Mouse (Mus musculus): ENCODE results near the gene Pxt1. TPM values are rescaled to one million over a fixed set of nuclear protein-coding genes. Genes with fewer than 3 reads are reported as not detected.

Pxt1 gene
- polyA plus RNA-seq, 1 experiment from 2014 or later: not detected

GRCm38 (mm10) chr17:28954416-28954815 lies 10.8 kb upstream of the Pxt1 start:
- Histone ChIP-seq H3K9me3 (ENCODE audit: control insufficient read depth, low read length) (no peaks in the 10 kb centered on the region), H3K27ac (replicated peaks; ENCODE audit: low read depth, low read length) (no peak overlapping the region), H3K27me3 (ENCODE audit: control insufficient read depth, insufficient read depth, low read length) (no peaks in the 10 kb centered on the region), H3K36me3 (ENCODE audit: control insufficient read depth, insufficient read depth, low read length) (no peaks in the 10 kb centered on the region), H3K9ac (ENCODE audit: low read length) (no peak overlapping the region), H3K4me3 (ENCODE audit: low read depth, low read length) (no peak overlapping the region), H3K4me1 (ENCODE audit: control insufficient read depth, insufficient read depth, low read length) (peaks cover 3% of the 10 kb centered on the region; the same call in 1 of the 2 replicates), H3K4me2 (ENCODE audit: low read depth, severe bottlenecking) (no peak overlapping the region)
- no peak for DNase-seq (ENCODE audit: low spot score)
- no peak for ATAC-seq (ENCODE audit: insufficient number of reproducible peaks, low FRiP score, low TSS enrichment, low read depth)
- 96% methylated on average over 9 of the region's 9 CpGs for WGBS

GRCm38 (mm10) chr17:28953251-28953650 lies 9.6 kb upstream of the Pxt1 start:
- H3K4me1 ChIP-seq (ENCODE audit: control insufficient read depth, insufficient read depth, low read length): peaks cover 3% of the 10 kb centered on the region; the same call in 1 of the 2 replicates
- no peak overlapping the region for H3K27ac ChIP-seq (replicated peaks; ENCODE audit: low read depth, low read length)
- H3K27me3 ChIP-seq (ENCODE audit: control insufficient read depth, insufficient read depth, low read length): no peaks in the 10 kb centered on the region
- H3K4me3 ChIP-seq (ENCODE audit: low read depth, low read length): peak overlapping the region; percentile 62
- 40% methylated on average over 9 of the region's 9 CpGs for WGBS
- peak overlapping the region; percentile 96 for H3K9ac ChIP-seq (ENCODE audit: low read length)
- no peaks in the 10 kb centered on the region for H3K36me3 ChIP-seq (ENCODE audit: control insufficient read depth, insufficient read depth, low read length)
- peak; percentile 28 for DNase-seq (ENCODE audit: low spot score)
- no peaks in the 10 kb centered on the region for H3K9me3 ChIP-seq (ENCODE audit: control insufficient read depth, low read length)
- no peak for ATAC-seq (ENCODE audit: insufficient number of reproducible peaks, low FRiP score, low TSS enrichment, low read depth)
- peak overlapping the region; percentile 55 for H3K4me2 ChIP-seq (ENCODE audit: low read depth, severe bottlenecking)

- H3K4me1 ChIP-seq (ENCODE audit: control insufficient read depth, insufficient read depth, low read length): peaks cover 3% of the 10 kb centered on the region; the same call in 1 of the 2 replicates
- WGBS: under 1% methylated on average over 69 of the region's 80 CpGs
- peak within 1 kb of the TSS; percentile 62 for H3K4me3 ChIP-seq (ENCODE audit: low read depth, low read length)
- H3K36me3 ChIP-seq (ENCODE audit: control insufficient read depth, insufficient read depth, low read length): no peaks in the 10 kb centered on the region
- H3K27ac ChIP-seq (replicated peaks; ENCODE audit: low read depth, low read length): peak within 1 kb of the TSS; percentile 97
- DNase-seq (ENCODE audit: low spot score): peak; percentile 94
- H3K9me3 ChIP-seq (ENCODE audit: control insufficient read depth, low read length): peaks cover 2% of the 10 kb centered on the region; the same call in 1 of the 2 replicates
- H3K4me2 ChIP-seq (ENCODE audit: low read depth, severe bottlenecking): peak within 1 kb of the TSS; percentile 55
- H3K27me3 ChIP-seq (ENCODE audit: control insufficient read depth, insufficient read depth, low read length): no peaks in the 10 kb centered on the region
- peak; percentile 91 for ATAC-seq (ENCODE audit: insufficient number of reproducible peaks, low FRiP score, low TSS enrichment, low read depth)
- H3K9ac ChIP-seq (ENCODE audit: low read length): peak within 1 kb of the TSS; percentile 96
Measured at GRCm38 (mm10) chr17:28951831-28952799, 8.5 kb upstream of the Pxt1 start, which contains the start of gene Kctd20. Gene Kctd20, plus strand, starts transcription at chr17:28951950.

GRCm38 (mm10) chr17:28950751-28951150 lies 7.1 kb upstream of the Pxt1 start:
- ATAC-seq (ENCODE audit: insufficient number of reproducible peaks, low FRiP score, low TSS enrichment, low read depth): no peak
- Histone ChIP-seq H3K36me3 (ENCODE audit: control insufficient read depth, insufficient read depth, low read length) (no peaks in the 10 kb centered on the region), H3K27me3 (ENCODE audit: control insufficient read depth, insufficient read depth, low read length) (no peaks in the 10 kb centered on the region), H3K9ac (ENCODE audit: low read length) (no peak overlapping the region), H3K27ac (replicated peaks; ENCODE audit: low read depth, low read length) (no peak overlapping the region), H3K9me3 (ENCODE audit: control insufficient read depth, low read length) (peaks cover 2% of the 10 kb centered on the region; the same call in 1 of the 2 replicates), H3K4me1 (ENCODE audit: control insufficient read depth, insufficient read depth, low read length) (peaks cover 3% of the 10 kb centered on the region; the same call in 1 of the 2 replicates), H3K4me2 (ENCODE audit: low read depth, severe bottlenecking) (no peak overlapping the region), H3K4me3 (ENCODE audit: low read depth, low read length) (no peak overlapping the region)
- no peak for DNase-seq (ENCODE audit: low spot score)
- WGBS: 83% methylated on average over 4 of the region's 4 CpGs

- 79% methylated on average over 4 of the region's 4 CpGs for WGBS
- ATAC-seq (ENCODE audit: insufficient number of reproducible peaks, low FRiP score, low TSS enrichment, low read depth): no peak
- peaks cover 2% of the 10 kb centered on the region; the same call in 1 of the 2 replicates for H3K4me1 ChIP-seq (ENCODE audit: control insufficient read depth, insufficient read depth, low read length)
- peaks cover 2% of the 10 kb centered on the region; the same call in 1 of the 2 replicates for H3K9me3 ChIP-seq (ENCODE audit: control insufficient read depth, low read length)
- DNase-seq (ENCODE audit: low spot score): no peak
- H3K27me3 ChIP-seq (ENCODE audit: control insufficient read depth, insufficient read depth, low read length): no peaks in the 10 kb centered on the region
- H3K36me3 ChIP-seq (ENCODE audit: control insufficient read depth, insufficient read depth, low read length): no peaks in the 10 kb centered on the region
- H3K9ac ChIP-seq (ENCODE audit: low read length): no peak overlapping the region
- no peak overlapping the region for H3K4me3 ChIP-seq (ENCODE audit: low read depth, low read length)
- H3K27ac ChIP-seq (replicated peaks; ENCODE audit: low read depth, low read length): no peak overlapping the region
- H3K4me2 ChIP-seq (ENCODE audit: low read depth, severe bottlenecking): no peak overlapping the region
Measured at GRCm38 (mm10) chr17:28948661-28949060, 5.0 kb upstream of the Pxt1 start.

- Histone ChIP-seq H3K36me3 (ENCODE audit: control insufficient read depth, insufficient read depth, low read length) (no peaks in the 10 kb centered on the region), H3K27ac (replicated peaks; ENCODE audit: low read depth, low read length) (no peak overlapping the region), H3K4me3 (ENCODE audit: low read depth, low read length) (no peak overlapping the region), H3K4me1 (ENCODE audit: control insufficient read depth, insufficient read depth, low read length) (no peaks in the 10 kb centered on the region), H3K9ac (ENCODE audit: low read length) (no peak overlapping the region), H3K9me3 (ENCODE audit: control insufficient read depth, low read length) (peaks cover 2% of the 10 kb centered on the region; the same call in 1 of the 2 replicates), H3K27me3 (ENCODE audit: control insufficient read depth, insufficient read depth, low read length) (no peaks in the 10 kb centered on the region), H3K4me2 (ENCODE audit: low read depth, severe bottlenecking) (no peak overlapping the region)
- WGBS: 92% methylated on average over 19 of the region's 19 CpGs
- ATAC-seq (ENCODE audit: insufficient number of reproducible peaks, low FRiP score, low TSS enrichment, low read depth): no peak
- no peak for DNase-seq (ENCODE audit: low spot score)
Measured at GRCm38 (mm10) chr17:28947011-28947939, 3.6 kb upstream of the Pxt1 start.

GRCm38 (mm10) chr17:28944481-28944880 lies 841 bp upstream of the Pxt1 start:
- H3K4me3 ChIP-seq (ENCODE audit: low read depth, low read length): no peak overlapping the region
- no peaks in the 10 kb centered on the region for H3K27me3 ChIP-seq (ENCODE audit: control insufficient read depth, insufficient read depth, low read length)
- WGBS: 92% methylated on average over 7 of the region's 7 CpGs

GRCm38 (mm10) chr17:28942101-28942500 lies 1.5 kb downstream of the Pxt1 start:
- no peaks in the 10 kb centered on the region for H3K4me1 ChIP-seq (ENCODE audit: control insufficient read depth, insufficient read depth, low read length)
- H3K9ac ChIP-seq (ENCODE audit: low read length): no peak overlapping the region
- peaks cover under 1% of the 10 kb centered on the region; the same call in 1 of the 2 replicates for H3K9me3 ChIP-seq (ENCODE audit: control insufficient read depth, low read length)
- no peak overlapping the region for H3K4me2 ChIP-seq (ENCODE audit: low read depth, severe bottlenecking)
- H3K4me3 ChIP-seq (ENCODE audit: low read depth, low read length): no peak overlapping the region
- 84% methylated on average over 10 of the region's 11 CpGs for WGBS
- ATAC-seq (ENCODE audit: insufficient number of reproducible peaks, low FRiP score, low TSS enrichment, low read depth) (no peak), DNase-seq (ENCODE audit: low spot score) (no peak)
- no peaks in the 10 kb centered on the region for H3K27me3 ChIP-seq (ENCODE audit: control insufficient read depth, insufficient read depth, low read length)
- H3K27ac ChIP-seq (replicated peaks; ENCODE audit: low read depth, low read length): no peak overlapping the region
- H3K36me3 ChIP-seq (ENCODE audit: control insufficient read depth, insufficient read depth, low read length): no peaks in the 10 kb centered on the region

More at GRCm38 (mm10) chr17:28944481-28944880, 841 bp upstream of the Pxt1 start:
- H3K36me3 ChIP-seq (ENCODE audit: control insufficient read depth, insufficient read depth, low read length): no peaks in the 10 kb centered on the region
- no peak overlapping the region for H3K27ac ChIP-seq (replicated peaks; ENCODE audit: low read depth, low read length)
- peaks cover 2% of the 10 kb centered on the region; the same call in 1 of the 2 replicates for H3K9me3 ChIP-seq (ENCODE audit: control insufficient read depth, low read length)
- ATAC-seq (ENCODE audit: insufficient number of reproducible peaks, low FRiP score, low TSS enrichment, low read depth) (no peak), DNase-seq (ENCODE audit: low spot score) (no peak)
- H3K4me2 ChIP-seq (ENCODE audit: low read depth, severe bottlenecking): no peak overlapping the region
- no peaks in the 10 kb centered on the region for H3K4me1 ChIP-seq (ENCODE audit: control insufficient read depth, insufficient read depth, low read length)
- no peak overlapping the region for H3K9ac ChIP-seq (ENCODE audit: low read length)
